Mouse (Mus musculus) olfactory bulb, adult 2 months (tissue): ENCODE data around the gene Fam78a.

ENCODE experiments used
- CTCF ChIP-seq: fragments of 200-500 bp; IDR thresholded peaks from 2 replicates; pipeline ENCODE4 v1.5.1; 2012; ENCODE audit warnings: low read depth, mild to moderate bottlenecking, low read length, moderate library complexity; ENCODE audit not compliant: insufficient read depth
- POLR2A ChIP-seq: fragments of 200-500 bp; IDR thresholded peaks from 2 replicates; pipeline ENCODE4 v1.6.1; 2012; ENCODE audit warnings: mild to moderate bottlenecking, low read depth, low read length, moderate library complexity; ENCODE audit not compliant: insufficient read depth

GRCm38 (mm10) chr2:32043836-32044235 lies 40.8 kb downstream of the Fam78a start:
- TF ChIP-seq CTCF (no peak), POLR2A (no peak)
